Comparison of ENCODE assay signal across 8 mouse cellular contexts in genomic region chr14:31891500-31892185, GRCm38 (mm10).
DNase-seq lines count a peak whose midpoint lies in the region; ATAC-seq lines count a peak whose summit lies in the region.

No protein-coding gene starts in this region.

- H3K9me3 ChIP-seq in midbrain, embryonic 12.5 days: no peaks in the 10 kb centered on the region
- no peaks in the 10 kb centered on the region for H3K9me3 ChIP-seq in stomach, embryonic 15.5 days

- peak overlapping the region; percentile 20; the same call in 1 of the 2 replicates for H3K27ac ChIP-seq in midbrain, embryonic 12.5 days (replicated peaks)
- H3K27ac ChIP-seq in stomach, embryonic 15.5 days: peak overlapping the region; percentile 19; the same call in 1 of the 2 replicates

- H3K27me3 ChIP-seq in midbrain, embryonic 12.5 days: peaks cover 7% of the 10 kb centered on the region; the same call in 1 of the 2 replicates
- no peaks in the 10 kb centered on the region for H3K27me3 ChIP-seq in stomach, embryonic 15.5 days (replicated peaks)

- 3% methylated on average over 16 of the region's 16 CpGs for WGBS in midbrain, embryonic 12.5 days
- 8% methylated on average over 16 of the region's 16 CpGs for WGBS in stomach, embryonic 15.5 days

- peak overlapping the region; percentile 48 for H3K4me2 ChIP-seq in midbrain, embryonic 12.5 days (replicated peaks)
- peak overlapping the region; percentile 52 for H3K4me2 ChIP-seq in stomach, embryonic 15.5 days

- H3K9ac ChIP-seq in midbrain, embryonic 12.5 days (replicated peaks): peak overlapping the region; percentile 34
- no peak overlapping the region; the same call in 1 of the 2 replicates for H3K9ac ChIP-seq in stomach, embryonic 15.5 days

- peaks cover 16% of the 10 kb centered on the region for H3K4me1 ChIP-seq in midbrain, embryonic 12.5 days
- H3K4me1 ChIP-seq in stomach, embryonic 15.5 days: peaks cover 10% of the 10 kb centered on the region

- peak overlapping the region; percentile 19 for H3K4me3 ChIP-seq in midbrain, embryonic 12.5 days
- H3K4me3 ChIP-seq in stomach, embryonic 15.5 days (replicated peaks): 0 out of 2 replicates have a peak overlapping the region, but pooled peaks have one; percentile 6

- intact Hi-C loops in left cerebral cortex, postnatal 14 days (cut with DNase I): no loop called here

- ATAC-seq in midbrain, embryonic 12.5 days (ENCODE audit: low FRiP score, low read depth): peak; percentile 75
- ATAC-seq in stomach, embryonic 15.5 days (ENCODE audit: insufficient read depth, low FRiP score, low read depth): peak; percentile 58

- DNase-seq in thymus, postnatal 14 days: peak; percentile 16
- DNase-seq in thymus, adult 18-20 months: no peak
- peak; percentile 49 for DNase-seq in fibroblast of lung, adult 2 months (ENCODE audit: low read depth)
- peak; percentile 64 for DNase-seq in heart, postnatal 4 days
- peak; percentile 60 to 70 for DNase-seq in left cerebral cortex, postnatal 14 days (ENCODE audit: low spot score in 2 of 2)
- no peak for DNase-seq in c-Kit-positive CD71-positive TER-119-positive erythroid progenitor cells, embryonic 14.5 days (ENCODE audit: low spot score)

- H3K36me3 ChIP-seq in midbrain, embryonic 12.5 days: no peaks in the 10 kb centered on the region
- H3K36me3 ChIP-seq in stomach, embryonic 15.5 days: no peaks in the 10 kb centered on the region

Comparison
In these comparisons a context has a peak if more than half of its experiments do, and no peak if none do; other contexts are left out.
1. DNase-seq: peak in thymus, postnatal 14 days (single experiment), fibroblast of lung, adult 2 months (single experiment), heart, postnatal 4 days (single experiment) and left cerebral cortex, postnatal 14 days (2 of 2); none in thymus, adult 18-20 months (0 of 2) and c-Kit-positive CD71-positive TER-119-positive erythroid progenitor cells, embryonic 14.5 days (single experiment).